Mouse (Mus musculus) testis, adult 2 months (tissue): ENCODE measurements around the gene Trio.

Source experiments
- CTCF ChIP-seq: fragments of 200-500 bp; IDR thresholded peaks from 2 replicates; pipeline ENCODE4 v1.5.1; 2012; ENCODE audit warnings: low read depth, mild to moderate bottlenecking, inconsistent platforms, low read length, moderate library complexity; ENCODE audit not compliant: control insufficient read depth, insufficient read depth, insufficient replicate concordance
- POLR2A ChIP-seq: fragments of 200-500 bp; IDR thresholded peaks from 2 replicates; pipeline ENCODE4 v1.6.1; 2012; ENCODE audit warnings: low read depth, mild to moderate bottlenecking, inconsistent platforms, low read length, moderate library complexity; ENCODE audit not compliant: control insufficient read depth

GRCm38 (mm10) chr15:27994870-27995269 is 30.8 kb downstream of the Trio start:
- TF ChIP-seq CTCF (no peak), POLR2A (no peak)
